Mouse (Mus musculus) C2C12 (cell line): ENCODE data around the gene Mecp2. TPM values are rescaled to one million over a fixed set of nuclear protein-coding genes. Genes with fewer than 3 reads are reported as not detected.

Experiments
- H3K27me3 ChIP-seq: one replicate; pipeline ENCODE4 v1.6.1; 2011; ENCODE audit not compliant: control insufficient read depth, insufficient read depth, insufficient read length
- H3K36me3 ChIP-seq: one replicate; pipeline ENCODE4 v1.6.1; 2011; ENCODE audit not compliant: control insufficient read depth, insufficient read depth
- H3K4me3 ChIP-seq: one replicate; pipeline ENCODE4 v1.5.1; 2011; ENCODE audit warnings: mild to moderate bottlenecking, control low read depth; ENCODE audit not compliant: poor library complexity, insufficient read depth, severe bottlenecking
- H3K79me2 ChIP-seq: one replicate; pipeline ENCODE4 v1.6.1; 2011; ENCODE audit not compliant: control insufficient read depth, insufficient read depth
- H3K79me3 ChIP-seq: one replicate; pipeline ENCODE4 v1.6.1; 2011; ENCODE audit warnings: low read depth, control low read depth
- H3ac ChIP-seq: one replicate; pipeline ENCODE3; 2011; ENCODE audit warnings: low read depth; ENCODE audit not compliant: control insufficient read depth, insufficient read length
- CEBPB ChIP-seq: IDR thresholded peaks from one replicate; pipeline ENCODE4 v1.6.1; 2011; ENCODE audit warnings: low read depth, mild to moderate bottlenecking, control low read depth, moderate library complexity
- CTCF ChIP-seq: IDR thresholded peaks from one replicate; pipeline ENCODE4 v1.5.1; 2011; ENCODE audit not compliant: control insufficient read depth, insufficient read depth, insufficient read length
- FOSL1 ChIP-seq: IDR thresholded peaks from one replicate; pipeline ENCODE4 v1.8.0; 2011; ENCODE audit warnings: mild to moderate bottlenecking, low read length; ENCODE audit not compliant: poor library complexity, insufficient read depth, severe bottlenecking
- MAX ChIP-seq: IDR thresholded peaks from one replicate; pipeline ENCODE4 v1.6.1; 2011; ENCODE audit warnings: mild to moderate bottlenecking, control low read depth
- MYOD1 ChIP-seq: IDR thresholded peaks from one replicate; pipeline ENCODE4 v1.6.1; 2011; ENCODE audit warnings: low read depth; ENCODE audit not compliant: control insufficient read depth, insufficient read length
- MYOG ChIP-seq: IDR thresholded peaks from one replicate; pipeline ENCODE4 v1.6.1; 2011; ENCODE audit not compliant: control insufficient read depth, insufficient read length; ENCODE audit errors: extremely low read depth
- USF1 ChIP-seq: IDR thresholded peaks from one replicate; pipeline ENCODE4 v1.6.1; 2011; ENCODE audit warnings: low read depth, mild to moderate bottlenecking, control low read depth, moderate library complexity
- polyA plus RNA-seq: library from polyadenylated mRNA; unstranded; fragments of >200 nt; fragmentation: generic; extraction: Trizol; gene quantifications from one replicate; pipeline ENCODE4 v1.2.1, GENCODE M21; 2012; ENCODE audit warnings: missing spikeins

Gene Mecp2
- polyA plus RNA-seq, 1 experiment = 7.0 TPM

DNA sequence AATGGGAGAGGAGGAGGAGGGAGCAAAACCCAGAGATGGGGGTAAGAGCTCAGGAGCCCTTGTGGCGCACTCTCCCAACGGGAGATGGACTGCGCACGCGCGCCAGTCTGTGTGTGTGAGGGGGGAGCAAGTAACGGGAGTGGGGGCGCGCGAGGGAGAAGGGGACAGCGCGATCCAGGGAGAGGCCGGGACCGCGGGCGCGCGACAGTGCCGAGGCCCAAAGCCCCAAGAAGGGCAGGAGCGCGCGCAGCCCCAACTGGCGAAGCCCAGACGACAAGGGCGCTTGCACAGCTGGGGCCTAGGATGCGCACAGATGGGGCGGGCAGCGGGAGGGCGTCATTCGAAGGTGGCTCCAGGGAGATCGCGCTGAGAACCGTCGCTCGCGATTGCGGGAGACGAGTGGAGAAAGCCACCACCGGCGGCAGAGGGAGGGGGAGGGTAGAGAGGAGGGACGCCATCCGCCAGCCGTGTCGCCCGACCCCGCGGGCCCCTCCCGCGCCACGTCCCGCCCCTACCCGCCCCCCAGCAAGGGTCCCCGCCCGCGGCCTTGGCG, 50.1 kb downstream of the Mecp2 start:
- Histone ChIP-seq H3K79me3 (peaks cover 43% of the 10 kb centered on the region), H3K36me3 (no peaks in the 10 kb centered on the region), H3K27me3 (no peaks in the 10 kb centered on the region), H3K4me3 (peak overlapping the region; percentile 44), H3ac (peak overlapping the region; percentile 92), H3K79me2 (peaks cover 48% of the 10 kb centered on the region)
- TF ChIP-seq CEBPB (no peak), FOSL1 (no peak), CTCF (no peak), MAX (no peak), MYOD1 (no peak), USF1 (no peak), MYOG (no peak)

DNA sequence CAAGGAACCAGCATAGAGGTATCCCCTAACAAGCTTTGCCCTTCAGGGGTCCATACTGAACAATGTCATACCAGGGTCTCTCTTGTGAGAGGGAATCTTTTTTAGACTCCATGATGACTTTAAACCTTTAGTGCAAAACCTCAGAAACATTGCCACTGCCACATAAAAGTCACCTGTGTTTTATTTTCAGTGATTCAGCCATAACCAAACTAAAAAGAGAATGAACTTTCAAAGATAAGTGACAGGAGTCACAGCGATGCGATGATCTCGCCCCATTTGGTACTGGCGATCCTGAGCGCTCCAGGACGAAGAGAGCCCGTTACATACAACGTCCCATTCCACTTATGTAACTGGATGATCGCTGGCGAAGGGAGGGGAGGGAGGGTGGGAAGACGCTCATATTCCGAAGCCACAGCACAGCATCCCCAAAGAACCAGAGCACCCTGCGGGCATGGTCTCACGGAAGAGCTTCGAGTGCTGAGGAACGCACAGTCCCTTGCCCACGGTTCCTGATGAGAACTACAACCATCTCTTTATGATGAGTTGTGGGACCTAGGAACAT, 50.8 kb downstream of the Mecp2 start:
- TF ChIP-seq CEBPB = no peak
- no peak for TF ChIP-seq USF1
- no peak for TF ChIP-seq CTCF
- no peak for TF ChIP-seq MYOG
- TF ChIP-seq MYOD1 = no peak
- no peak for TF ChIP-seq FOSL1
- TF ChIP-seq MAX = no peak
- Histone ChIP-seq H3K36me3 (no peaks in the 10 kb centered on the region), H3ac (peak overlapping the region; percentile 92), H3K27me3 (no peaks in the 10 kb centered on the region), H3K4me3 (peak overlapping the region; percentile 44), H3K79me2 (peaks cover 55% of the 10 kb centered on the region), H3K79me3 (peaks cover 48% of the 10 kb centered on the region)

- Histone ChIP-seq H3K27me3 (no peaks in the 10 kb centered on the region), H3K79me2 (peaks cover 59% of the 10 kb centered on the region), H3K36me3 (peaks cover 3% of the 10 kb centered on the region), H3ac (no peak overlapping the region), H3K79me3 (peaks cover 18% of the 10 kb centered on the region), H3K4me3 (no peak overlapping the region)
- TF ChIP-seq USF1 (no peak), MYOD1 (no peak), CEBPB (no peak), MYOG (no peak), MAX (no peak), FOSL1 (no peak), CTCF (no peak)
Observed at GRCm38 (mm10) chrX:74070794-74071193, 64.4 kb downstream of the Mecp2 start.

DNA sequence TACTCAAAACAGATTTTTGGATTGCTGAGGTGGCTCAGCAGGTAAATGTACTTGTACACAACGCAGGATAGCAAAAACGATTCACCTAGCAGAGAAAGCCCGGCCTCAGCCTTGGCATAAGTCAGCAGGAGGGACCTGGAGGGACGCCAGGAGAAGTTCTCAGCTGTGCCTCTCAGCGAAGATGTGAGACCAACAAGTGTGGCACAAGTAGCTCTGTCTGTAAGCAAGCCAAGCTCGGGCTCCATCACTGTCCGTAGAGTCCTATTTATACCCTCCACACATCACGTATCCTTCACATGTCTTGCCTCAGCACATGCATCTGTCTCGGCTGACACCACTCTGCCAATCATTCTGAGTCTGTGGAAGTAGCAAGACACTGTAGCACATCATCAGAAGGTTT, 67.3 kb downstream of the Mecp2 start:
- Histone ChIP-seq H3K4me3 (no peak overlapping the region), H3ac (no peak overlapping the region), H3K36me3 (peaks cover 3% of the 10 kb centered on the region), H3K27me3 (no peaks in the 10 kb centered on the region), H3K79me2 (peaks cover 44% of the 10 kb centered on the region), H3K79me3 (peaks cover 4% of the 10 kb centered on the region)
- TF ChIP-seq USF1 = no peak
- TF ChIP-seq CEBPB = no peak

GRCm38 (mm10) chrX:74045107-74045506, 90.1 kb downstream of the Mecp2 start:
- Histone ChIP-seq H3ac (no peak overlapping the region), H3K79me3 (peaks cover 6% of the 10 kb centered on the region), H3K36me3 (no peaks in the 10 kb centered on the region), H3K4me3 (no peak overlapping the region), H3K27me3 (no peaks in the 10 kb centered on the region), H3K79me2 (peaks cover 11% of the 10 kb centered on the region)
- no peak for TF ChIP-seq FOSL1
- no peak for TF ChIP-seq MYOG
- no peak for TF ChIP-seq CTCF
- no peak for TF ChIP-seq USF1
- no peak for TF ChIP-seq MAX
- no peak for TF ChIP-seq MYOD1
- TF ChIP-seq CEBPB = no peak

DNA sequence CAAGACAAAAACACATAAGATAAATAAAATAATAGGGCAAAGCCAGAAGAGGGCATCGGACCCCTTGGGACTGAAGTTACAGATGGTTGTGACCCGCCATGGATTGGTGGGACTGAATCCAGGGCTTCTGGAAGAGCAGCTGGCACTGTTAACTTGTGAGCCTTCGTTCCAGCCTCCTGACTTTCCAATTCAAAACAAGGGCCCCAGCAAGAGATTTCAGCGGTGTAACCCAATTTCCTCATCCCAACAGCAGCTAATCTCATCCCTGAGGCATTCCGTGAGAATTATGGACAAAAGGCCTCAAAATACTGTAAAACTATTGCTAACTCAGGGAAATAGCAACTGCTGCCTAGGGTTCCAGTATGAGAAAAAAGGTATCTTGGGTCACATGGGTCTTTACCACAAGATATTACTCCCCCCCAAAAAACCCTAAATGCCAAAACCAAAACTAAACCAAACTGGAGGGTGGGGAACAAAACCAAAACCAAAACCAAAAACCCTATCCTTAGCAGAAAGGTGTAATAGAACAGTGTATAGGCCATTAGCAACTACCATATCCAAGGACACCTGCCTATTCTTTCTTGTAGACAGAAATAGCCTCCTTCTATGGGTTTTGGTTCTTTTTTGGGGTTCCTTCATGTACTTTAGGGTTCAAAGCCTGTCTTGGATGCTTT, 97.3 kb downstream of the Mecp2 start:
- Histone ChIP-seq H3K79me3 (peaks cover 6% of the 10 kb centered on the region), H3ac (no peak overlapping the region), H3K4me3 (no peak overlapping the region), H3K27me3 (no peaks in the 10 kb centered on the region), H3K36me3 (peaks cover 6% of the 10 kb centered on the region), H3K79me2 (peaks cover 6% of the 10 kb centered on the region)
- no peak for TF ChIP-seq MYOG
- no peak for TF ChIP-seq MYOD1
- no peak for TF ChIP-seq CTCF
- no peak for TF ChIP-seq FOSL1
- no peak for TF ChIP-seq MAX
- TF ChIP-seq CEBPB = no peak
- no peak for TF ChIP-seq USF1
